Mouse (Mus musculus): ENCODE results near the gene Tmem107. TPM values are rescaled to one million over a fixed set of nuclear protein-coding genes. Genes with fewer than 3 reads are reported as not detected.
A peak's percentile ranks its signal among the peaks of the same experiment; 100 is the strongest.
"Not testable (repeated sequence)": the region's sequence is repeated elsewhere in the genome, so short reads cannot be mapped to it uniquely, and the experiment has no call there.

Gene Tmem107
- polyA plus RNA-seq, 1 experiment from 2014 or later: 137 TPM

- Histone ChIP-seq H3K9me3 (replicated peaks) (no peaks in the 10 kb centered on the region), H3K4me1 (peaks cover 39% of the 10 kb centered on the region), H3K27ac (replicated peaks) (peak overlapping the region; percentile 93), H3K36me3 (peaks cover 32% of the 10 kb centered on the region), H3K4me2 (replicated peaks) (peak overlapping the region; percentile 86), H3K4me3 (replicated peaks) (peak overlapping the region; percentile 96), H3K27me3 (no peaks in the 10 kb centered on the region), H3K9ac (peak overlapping the region; percentile 100)
- ATAC-seq (ENCODE audit: insufficient number of reproducible peaks, low FRiP score, low TSS enrichment, low read depth): 0 out of 2 replicates have a peak, but pooled peaks have one; percentile 12
- WGBS: 10% methylated on average over 25 of the region's 25 CpGs
Measured at GRCm38 (mm10) chr11:69088856-69089615, 18.4 kb downstream of the Tmem107 start.

DNA sequence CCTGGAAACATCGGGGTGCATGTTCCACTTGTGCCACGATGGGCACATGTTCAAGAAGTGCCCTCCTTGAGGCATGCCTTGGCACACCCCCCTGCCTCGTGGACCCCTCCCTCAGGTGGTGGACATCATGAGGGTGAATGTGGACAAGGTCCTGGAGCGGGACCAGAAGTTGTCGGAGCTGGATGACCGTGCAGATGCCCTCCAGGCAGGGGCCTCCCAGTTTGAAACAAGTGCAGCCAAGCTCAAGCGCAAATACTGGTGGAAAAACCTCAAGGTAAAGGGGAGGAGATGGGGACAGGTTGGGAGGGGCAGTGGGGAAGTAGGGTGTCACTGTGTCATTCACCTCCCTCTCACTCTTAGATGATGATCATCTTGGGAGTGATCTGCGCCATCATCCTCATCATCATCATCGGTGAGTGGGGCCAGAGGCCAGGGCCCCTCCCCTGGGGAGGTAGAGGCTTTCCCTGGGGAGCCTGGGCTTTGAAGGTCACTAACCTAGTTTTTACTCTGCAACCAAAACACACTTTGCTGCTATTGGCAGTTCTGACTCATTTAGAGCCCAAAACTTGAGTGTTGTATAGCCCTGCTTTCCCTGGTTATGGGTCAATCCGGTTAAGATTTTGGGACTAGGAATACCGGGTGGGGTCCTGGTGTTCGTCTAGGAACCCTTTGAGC is 19.1 kb downstream of the Tmem107 start:
- WGBS: 76% methylated on average over 12 of the region's 12 CpGs
- Histone ChIP-seq H3K4me2 (replicated peaks) (peak overlapping the region; percentile 86), H3K4me3 (replicated peaks) (peak overlapping the region; percentile 96), H3K27ac (replicated peaks) (peak overlapping the region; percentile 93), H3K9me3 (replicated peaks) (no peaks in the 10 kb centered on the region), H3K4me1 (peaks cover 44% of the 10 kb centered on the region), H3K9ac (peak overlapping the region; percentile 100), H3K27me3 (no peaks in the 10 kb centered on the region), H3K36me3 (peaks cover 32% of the 10 kb centered on the region)
- no peak for ATAC-seq (ENCODE audit: insufficient number of reproducible peaks, low FRiP score, low TSS enrichment, low read depth)

DNA sequence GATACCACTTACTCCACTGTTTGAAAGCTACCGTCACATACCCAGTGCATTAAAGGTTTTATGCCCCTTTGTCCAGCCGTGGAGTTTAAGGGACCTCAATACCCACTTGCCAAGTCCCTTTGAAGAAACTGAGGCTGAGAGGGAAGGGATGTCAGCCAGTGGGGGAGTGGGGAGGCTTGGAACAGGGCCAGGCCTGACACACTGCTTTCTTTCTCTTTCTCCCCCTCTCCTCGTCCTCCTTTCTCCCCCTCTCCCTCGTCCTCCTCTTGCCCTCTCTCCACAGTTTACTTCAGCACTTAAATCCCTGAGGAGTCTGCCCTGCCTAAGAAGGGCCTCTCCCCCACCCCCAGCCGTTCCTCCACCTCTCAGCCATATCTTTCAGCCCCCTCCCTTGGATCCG is 19.8 kb downstream of the Tmem107 start:
- ATAC-seq (ENCODE audit: insufficient number of reproducible peaks, low FRiP score, low TSS enrichment, low read depth): no peak
- no peak overlapping the region for H3K9ac ChIP-seq
- H3K36me3 ChIP-seq: peaks cover 32% of the 10 kb centered on the region
- H3K27me3 ChIP-seq: no peaks in the 10 kb centered on the region
- peak overlapping the region; percentile 86; the same call in 1 of the 2 replicates for H3K4me2 ChIP-seq (replicated peaks)
- 66% methylated on average over 6 of the region's 6 CpGs for WGBS
- peaks cover 44% of the 10 kb centered on the region for H3K4me1 ChIP-seq
- peak overlapping the region; percentile 96; the same call in 1 of the 2 replicates for H3K4me3 ChIP-seq (replicated peaks)
- no peak overlapping the region for H3K27ac ChIP-seq (replicated peaks)
- no peaks in the 10 kb centered on the region for H3K9me3 ChIP-seq (replicated peaks)

DNA sequence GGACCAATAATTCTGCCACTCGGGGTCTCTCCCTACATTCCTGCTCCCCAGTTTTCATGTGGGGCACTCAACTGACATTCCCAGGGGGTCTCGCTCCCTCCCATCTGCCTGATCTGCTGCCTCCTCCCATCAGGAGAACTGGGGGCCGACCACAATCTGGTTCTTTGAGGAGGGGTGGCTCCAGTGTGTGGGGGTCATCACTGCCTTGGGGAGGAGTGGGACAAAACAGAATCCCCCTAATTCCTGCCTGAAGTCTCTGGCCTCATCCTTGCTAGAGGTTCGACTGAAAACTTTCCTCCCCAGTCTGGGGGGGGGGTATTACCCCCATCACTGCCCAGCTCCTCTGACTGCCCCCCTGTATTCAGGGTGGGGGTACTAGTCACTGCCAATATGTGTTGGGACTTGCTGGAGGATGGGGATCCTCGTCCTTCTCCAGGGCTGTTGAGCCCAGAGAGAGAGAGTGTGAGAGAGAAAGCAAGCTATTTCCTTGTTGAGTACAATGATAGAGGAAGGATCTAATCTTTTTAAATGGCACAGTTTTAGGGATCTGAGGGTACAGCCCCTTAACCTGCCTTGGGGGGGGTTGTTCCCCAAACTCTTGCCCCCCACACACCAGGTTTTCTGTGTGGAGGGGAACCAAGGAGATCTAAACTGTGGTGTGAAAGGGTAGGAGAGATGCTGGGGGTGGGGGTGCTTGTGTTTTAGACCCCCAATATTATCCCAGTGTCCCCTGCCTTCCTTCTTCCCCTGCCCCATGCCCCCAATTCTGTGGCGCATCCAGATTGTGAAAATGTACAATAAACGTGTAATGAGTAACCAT is 21.2 kb downstream of the Tmem107 start:
- Histone ChIP-seq H3K4me1 (peaks cover 44% of the 10 kb centered on the region), H3K9ac (no peak overlapping the region), H3K4me3 (replicated peaks) (no peak overlapping the region), H3K4me2 (replicated peaks) (no peak overlapping the region), H3K27ac (replicated peaks) (peak overlapping the region; percentile 34; the same call in 1 of the 2 replicates), H3K27me3 (no peaks in the 10 kb centered on the region), H3K9me3 (replicated peaks) (no peaks in the 10 kb centered on the region), H3K36me3 (peaks cover 32% of the 10 kb centered on the region)
- no peak for ATAC-seq (ENCODE audit: insufficient number of reproducible peaks, low FRiP score, low TSS enrichment, low read depth)
- 60% methylated on average over 7 of the region's 7 CpGs for WGBS

DNA sequence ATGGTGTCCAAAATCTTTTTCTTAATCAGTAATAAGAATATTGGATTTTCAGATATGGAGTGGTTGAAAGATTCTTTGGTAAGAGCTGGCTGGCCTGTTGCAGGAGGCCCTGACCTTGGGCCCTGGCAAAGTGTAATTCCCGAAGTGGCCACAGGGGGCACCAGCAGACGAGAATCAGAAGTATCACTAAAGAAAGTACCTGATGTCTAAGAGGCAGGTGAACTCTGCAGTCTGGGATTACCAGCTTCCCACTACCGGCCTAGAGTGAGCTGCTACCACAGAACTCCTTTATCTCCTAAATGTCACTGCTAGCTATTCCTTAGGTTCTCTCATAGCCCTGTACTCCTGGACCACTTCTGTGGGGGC is 21.8 kb downstream of the Tmem107 start:
- H3K9me3 ChIP-seq (replicated peaks): no peaks in the 10 kb centered on the region
- H3K27me3 ChIP-seq: no peaks in the 10 kb centered on the region
- no peak overlapping the region for H3K4me2 ChIP-seq (replicated peaks)
- ATAC-seq (ENCODE audit: insufficient number of reproducible peaks, low FRiP score, low TSS enrichment, low read depth): no peak
- H3K27ac ChIP-seq (replicated peaks): no peak overlapping the region
- no peak overlapping the region for H3K4me3 ChIP-seq (replicated peaks)
- H3K36me3 ChIP-seq: peaks cover 32% of the 10 kb centered on the region
- peaks cover 39% of the 10 kb centered on the region for H3K4me1 ChIP-seq
- no peak overlapping the region for H3K9ac ChIP-seq
- WGBS: 3% methylated on average over 3 of the region's 3 CpGs

DNA sequence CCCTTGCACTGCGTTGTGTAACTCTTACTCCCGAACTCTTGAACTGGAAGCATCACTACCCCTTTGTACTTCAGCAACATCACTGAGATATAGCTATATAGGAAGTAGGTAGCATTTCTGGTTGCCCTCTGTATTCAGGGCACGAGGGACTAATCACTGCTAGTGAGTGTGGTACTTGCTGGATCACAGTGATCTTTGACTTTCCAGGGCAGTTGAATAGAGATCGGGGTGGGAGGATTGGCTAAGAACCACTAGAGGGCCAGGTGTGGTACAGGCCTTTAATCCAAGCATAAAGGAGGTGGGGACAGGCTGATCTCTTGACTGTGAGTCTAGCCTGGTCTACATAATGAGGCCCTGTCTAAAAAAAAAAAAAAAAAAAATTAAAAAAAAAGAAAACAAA is 22.3 kb downstream of the Tmem107 start:
- H3K4me2 ChIP-seq (replicated peaks): no peak overlapping the region
- H3K4me3 ChIP-seq (replicated peaks): no peak overlapping the region
- peaks cover 32% of the 10 kb centered on the region for H3K36me3 ChIP-seq
- peaks cover 40% of the 10 kb centered on the region for H3K4me1 ChIP-seq
- H3K9ac ChIP-seq: no peak overlapping the region
- H3K27ac ChIP-seq (replicated peaks): no peak overlapping the region
- ATAC-seq (ENCODE audit: insufficient number of reproducible peaks, low FRiP score, low TSS enrichment, low read depth): no peak
- 79% methylated on average over 4 of the region's 4 CpGs for WGBS
- no peaks in the 10 kb centered on the region for H3K27me3 ChIP-seq
- no peaks in the 10 kb centered on the region for H3K9me3 ChIP-seq (replicated peaks)

DNA sequence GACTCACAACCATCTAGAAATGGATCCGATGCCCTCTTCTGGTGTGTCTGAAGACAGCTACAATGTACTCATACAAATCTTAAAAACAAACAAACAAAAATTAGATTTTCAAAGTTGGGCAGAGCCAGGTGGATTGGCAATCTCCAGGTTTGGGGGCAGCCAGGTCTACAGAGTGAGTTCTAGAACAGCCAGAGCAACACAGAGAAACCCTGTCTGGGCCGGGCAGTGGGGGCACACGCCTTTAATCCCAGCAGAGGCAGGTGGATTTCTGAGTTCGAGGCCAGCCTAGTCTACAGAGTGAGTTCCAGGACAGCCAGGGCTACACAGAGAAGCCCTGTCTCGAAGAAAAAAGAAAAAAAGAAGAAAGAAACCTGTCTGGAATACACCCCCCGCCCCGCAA is 23.2 kb downstream of the Tmem107 start:
- ATAC-seq (ENCODE audit: insufficient number of reproducible peaks, low FRiP score, low TSS enrichment, low read depth); H3K9ac ChIP-seq; H3K4me3 ChIP-seq (replicated peaks); H3K4me2 ChIP-seq (replicated peaks); H3K27me3 ChIP-seq; H3K9me3 ChIP-seq (replicated peaks): not testable (repeated sequence)
- Histone ChIP-seq H3K36me3 (peaks cover 32% of the 10 kb centered on the region), H3K27ac (replicated peaks) (peak overlapping the region; percentile 93), H3K4me1 (peaks cover 46% of the 10 kb centered on the region)
- WGBS: 80% methylated on average over 7 of the region's 7 CpGs

GRCm38 (mm10) chr11:69094697-69095429 is 24.3 kb downstream of the Tmem107 start, which contains the start of gene Per1:
TSS of gene Per1 (plus strand) at chr11:69095217.
- Histone ChIP-seq H3K36me3 (peaks cover 28% of the 10 kb centered on the region), H3K4me1 (peaks cover 45% of the 10 kb centered on the region), H3K27ac (replicated peaks) (peak within 1 kb of the TSS; percentile 97), H3K4me2 (replicated peaks) (peak within 1 kb of the TSS; percentile 68), H3K4me3 (replicated peaks) (peak within 1 kb of the TSS; percentile 60), H3K27me3 (no peaks in the 10 kb centered on the region), H3K9ac (peak within 1 kb of the TSS; percentile 59), H3K9me3 (replicated peaks) (no peaks in the 10 kb centered on the region)
- WGBS: under 1% methylated on average over 37 of the region's 37 CpGs
- peak; percentile 92 for ATAC-seq (ENCODE audit: insufficient number of reproducible peaks, low FRiP score, low TSS enrichment, low read depth)

GRCm38 (mm10) chr11:69095511-69096231 is 25.1 kb downstream of the Tmem107 start:
- no peak for ATAC-seq (ENCODE audit: insufficient number of reproducible peaks, low FRiP score, low TSS enrichment, low read depth)
- WGBS: under 1% methylated on average over 27 of the region's 27 CpGs
- Histone ChIP-seq H3K27me3 (no peaks in the 10 kb centered on the region), H3K4me3 (replicated peaks) (peak overlapping the region; percentile 60), H3K36me3 (peaks cover 23% of the 10 kb centered on the region), H3K27ac (replicated peaks) (peak overlapping the region; percentile 97), H3K9me3 (replicated peaks) (no peaks in the 10 kb centered on the region), H3K9ac (peak overlapping the region; percentile 59), H3K4me1 (peaks cover 45% of the 10 kb centered on the region), H3K4me2 (replicated peaks) (peak overlapping the region; percentile 68)

- Histone ChIP-seq H3K27me3 (no peaks in the 10 kb centered on the region), H3K4me3 (replicated peaks) (peak overlapping the region; percentile 60), H3K9ac (peak overlapping the region; percentile 59), H3K4me1 (peaks cover 42% of the 10 kb centered on the region), H3K27ac (replicated peaks) (peak overlapping the region; percentile 97), H3K36me3 (peaks cover 24% of the 10 kb centered on the region), H3K4me2 (replicated peaks) (peak overlapping the region; percentile 68), H3K9me3 (replicated peaks) (no peaks in the 10 kb centered on the region)
- WGBS: 6% methylated on average over 9 of the region's 9 CpGs
- ATAC-seq (ENCODE audit: insufficient number of reproducible peaks, low FRiP score, low TSS enrichment, low read depth): no peak
Measured at GRCm38 (mm10) chr11:69096360-69096986, 25.9 kb downstream of the Tmem107 start.

Data from embryonic facial prominence, embryonic 15.5 days (tissue).